Mouse (Mus musculus): ENCODE measurements around the gene Lefty2. TPM values are rescaled to one million over a fixed set of nuclear protein-coding genes. Genes with fewer than 3 reads are reported as not detected.
A peak's percentile ranks its signal among the peaks of the same experiment; 100 is the strongest.

Lefty2 gene
- total and polyA plus RNA-seq, 3 experiments: not detected

DNA sequence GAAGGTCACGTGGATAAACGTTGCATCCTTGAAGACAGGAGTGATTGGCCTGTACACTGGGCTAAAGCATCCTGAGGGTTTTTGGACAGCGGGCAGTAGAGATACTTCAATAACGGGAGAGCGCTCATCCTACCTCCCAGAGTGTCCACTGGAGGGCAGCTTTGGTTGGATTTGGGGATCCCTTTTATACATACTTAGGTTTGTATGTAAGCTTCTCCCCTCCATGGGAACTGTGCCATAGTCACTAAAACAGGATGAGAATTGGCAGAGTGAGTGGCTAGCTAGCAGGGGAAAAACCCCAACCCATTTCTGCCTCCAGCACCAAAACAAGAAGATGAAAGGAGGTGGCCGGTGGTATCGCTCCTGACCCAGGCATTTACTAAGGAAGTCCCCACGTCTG, 18.2 kb downstream of the Lefty2 start:
- Histone ChIP-seq H3K4me3 (ENCODE audit: control insufficient read depth in 1 of 2, insufficient read depth in 1 of 2, low read depth in 2 of 2, low read length in 2 of 2) (peak overlapping the region in 1 of 2 experiments; percentile 49; a peak in 1 of 4 replicates), H3K4me1 (ENCODE audit: control insufficient read depth in 1 of 2, insufficient read depth in 2 of 2, low read length in 2 of 2) (peaks cover 5 to 24% of the 10 kb centered on the region in 2 experiments), H3K36me3 (ENCODE audit: control insufficient read depth in 1 of 2, insufficient read depth in 2 of 2, low read length in 2 of 2) (peaks cover 0 to 9% of the 10 kb centered on the region in 2 experiments; a peak in 2 of 4 replicates), H3K79me2 (ENCODE audit: control insufficient read depth, insufficient read depth, low read length, poor library complexity) (peaks cover 4% of the 10 kb centered on the region), H3K9me3 (replicated peaks; ENCODE audit: insufficient read depth, low read length) (no peaks in the 10 kb centered on the region), H3K27me3 (ENCODE audit: control insufficient read depth in 1 of 2, insufficient read depth in 2 of 2, low read length in 2 of 2) (no peaks in the 10 kb centered on the region), H3K9ac (ENCODE audit: control insufficient read depth, low read depth, low read length, poor library complexity, severe bottlenecking) (peak overlapping the region; percentile 34; the same call in 1 of the 2 replicates), H3K27ac (ENCODE audit: control insufficient read depth, low read depth, low read length) (peak overlapping the region; percentile 48)
- TF ChIP-seq POLR2AphosphoS2 (IDR thresholded peaks at IDR 0.05; ENCODE audit: low read length) (no peak), GABPA (IDR thresholded peaks at IDR 0.05; ENCODE audit: low read depth, low read length) (no peak), RAD21 (IDR thresholded peaks at IDR 0.05; ENCODE audit: low read depth, low read length) (peak; percentile 22), ZC3H11A (IDR thresholded peaks at IDR 0.05; ENCODE audit: low read depth, low read length) (0 out of 2 replicates have a peak, but pooled peaks have one; percentile 9), POLR2A (IDR thresholded peaks at IDR 0.05; ENCODE audit: control insufficient read depth in 1 of 2, insufficient read depth in 1 of 2, low read depth in 1 of 2, low read length in 2 of 2, poor library complexity in 1 of 2) (no peak), NRF1 (IDR thresholded peaks at IDR 0.05; ENCODE audit: insufficient read depth, low read depth, low read length, poor library complexity, severe bottlenecking) (no peak), CHD2 (IDR thresholded peaks at IDR 0.05; ENCODE audit: low read length) (no peak), CTCF (IDR thresholded peaks at IDR 0.05 in 2 of 3, conservative IDR thresholded peaks at IDR 0.05 in 1 of 3; ENCODE audit: control insufficient read depth in 1 of 3, insufficient read depth in 1 of 3, low read depth in 2 of 3, low read length in 3 of 3, poor library complexity in 1 of 3, severe bottlenecking in 1 of 3) (peak in 2 of 3 experiments; percentile 20 to 40; a peak in 2 of 6 replicates), RCOR1 (IDR thresholded peaks at IDR 0.05; ENCODE audit: low read depth, low read length) (no peak), SMC3 (IDR thresholded peaks at IDR 0.05; ENCODE audit: low read depth, low read length) (peak; percentile 29), TCF12 (IDR thresholded peaks at IDR 0.05; ENCODE audit: low read depth, low read length) (no peak), TBP (IDR thresholded peaks at IDR 0.05; ENCODE audit: low read depth, low read length) (no peak), ELF1 (IDR thresholded peaks at IDR 0.05; ENCODE audit: low read depth, low read length) (no peak)
- peak; percentile 56 for DNase-seq (ENCODE audit: low read depth, low spot score)

GRCm38 (mm10) chr1:180911653-180912287, 18.9 kb downstream of the Lefty2 start:
- no peaks in the 10 kb centered on the region for H3K9me3 ChIP-seq (replicated peaks; ENCODE audit: insufficient read depth, low read length)
- DNase-seq (ENCODE audit: low read depth, low spot score): peak; percentile 84
- H3K4me1 ChIP-seq (ENCODE audit: control insufficient read depth in 1 of 2, insufficient read depth in 2 of 2, low read length in 2 of 2): peaks cover 5 to 18% of the 10 kb centered on the region in 2 experiments
- no peaks in the 10 kb centered on the region for H3K27me3 ChIP-seq (ENCODE audit: control insufficient read depth in 1 of 2, insufficient read depth in 2 of 2, low read length in 2 of 2)
- H3K9ac ChIP-seq (ENCODE audit: control insufficient read depth, low read depth, low read length, poor library complexity, severe bottlenecking): peak overlapping the region; percentile 59
- peaks cover under 1% of the 10 kb centered on the region; the same call in 1 of the 2 replicates for H3K79me2 ChIP-seq (ENCODE audit: control insufficient read depth, insufficient read depth, low read length, poor library complexity)
- H3K4me3 ChIP-seq (ENCODE audit: control insufficient read depth in 1 of 2, insufficient read depth in 1 of 2, low read depth in 2 of 2, low read length in 2 of 2): peak overlapping the region; percentile 34 to 49
- TF ChIP-seq ZKSCAN1 (IDR thresholded peaks at IDR 0.05; ENCODE audit: low read depth, low read length) (no peak), GATA1 (IDR thresholded peaks at IDR 0.05; ENCODE audit: low read depth, low read length) (peak; percentile 42), ETS1 (IDR thresholded peaks at IDR 0.05; ENCODE audit: low read depth, low read length) (peak; percentile 79; the same call in 1 of the 2 replicates), TBP (IDR thresholded peaks at IDR 0.05; ENCODE audit: low read depth, low read length) (peak; percentile 52; the same call in 1 of the 2 replicates), NELFE (IDR thresholded peaks at IDR 0.05; ENCODE audit: low read depth, low read length) (peak; percentile 53), TCF12 (IDR thresholded peaks at IDR 0.05; ENCODE audit: low read depth, low read length) (peak; percentile 15; the same call in 1 of the 2 replicates), SIN3A (IDR thresholded peaks at IDR 0.05; ENCODE audit: low read length) (peak; percentile 74), EP300 (IDR thresholded peaks at IDR 0.05; ENCODE audit: low read depth in 1 of 2, low read length in 2 of 2) (peak in 1 of 2 experiments; percentile 34; a peak in 1 of 4 replicates), ZMIZ1 (IDR thresholded peaks at IDR 0.05; ENCODE audit: low read depth, low read length) (no peak; the same call in 1 of the 2 replicates), NRF1 (IDR thresholded peaks at IDR 0.05; ENCODE audit: insufficient read depth, low read depth, low read length, poor library complexity, severe bottlenecking) (peak; percentile 33; the same call in 1 of the 2 replicates), E2F4 (IDR thresholded peaks at IDR 0.05; ENCODE audit: borderline replicate concordance, low read depth, low read length) (no peak), RCOR1 (IDR thresholded peaks at IDR 0.05; ENCODE audit: low read depth, low read length) (no peak), POLR2A (IDR thresholded peaks at IDR 0.05; ENCODE audit: control insufficient read depth in 1 of 2, insufficient read depth in 1 of 2, low read depth in 1 of 2, low read length in 2 of 2, poor library complexity in 1 of 2) (peak in 1 of 2 experiments; percentile 48; a peak in 1 of 4 replicates), JUND (IDR thresholded peaks at IDR 0.05; ENCODE audit: low read depth, low read length) (peak; percentile 99), TAL1 (IDR thresholded peaks at IDR 0.05; ENCODE audit: low read length) (no peak), MXI1 (IDR thresholded peaks at IDR 0.05; ENCODE audit: low read depth, low read length) (peak; percentile 57; the same call in 1 of the 2 replicates), MAX (IDR thresholded peaks at IDR 0.05; ENCODE audit: low read length) (no peak), ELF1 (IDR thresholded peaks at IDR 0.05; ENCODE audit: low read depth, low read length) (no peak)
- peaks cover 0 to 7% of the 10 kb centered on the region in 2 experiments; a peak in 2 of 4 replicates for H3K36me3 ChIP-seq (ENCODE audit: control insufficient read depth in 1 of 2, insufficient read depth in 2 of 2, low read length in 2 of 2)
- peak overlapping the region; percentile 80 for H3K27ac ChIP-seq (ENCODE audit: control insufficient read depth, low read depth, low read length)

Measured in MEL (cell line).